Mouse (Mus musculus) cerebellum, adult (tissue): Measurements from ENCODE around the gene Ugt1a6b.

Experiments
- ATAC-seq: cut with Nextera tagmentation; 2 replicates; pipeline ENCODE4 v1.9.2; 2017; ENCODE audit warnings: mild to moderate bottlenecking, moderate library complexity, mixed read lengths; ENCODE audit not compliant: insufficient number of reproducible peaks, low FRiP score, low TSS enrichment

Ugt1a6b gene

GRCm38 (mm10) chr1:88257681-88258080 is 154.6 kb downstream of the Ugt1a6b start:
- ATAC-seq = no peak

GRCm38 (mm10) chr1:88258361-88258760 is 155.3 kb downstream of the Ugt1a6b start:
- ATAC-seq = no peak

- ATAC-seq = no peak
Observed at GRCm38 (mm10) chr1:88258881-88259642, 156.0 kb downstream of the Ugt1a6b start.

GRCm38 (mm10) chr1:88259643-88260024 is 156.6 kb downstream of the Ugt1a6b start:
- no peak for ATAC-seq

GRCm38 (mm10) chr1:88260114-88260513 is 157.1 kb downstream of the Ugt1a6b start:
- no peak for ATAC-seq

GRCm38 (mm10) chr1:88260604-88261377 is 157.7 kb downstream of the Ugt1a6b start:
- ATAC-seq = no peak

GRCm38 (mm10) chr1:88261706-88262105 is 158.7 kb downstream of the Ugt1a6b start:
- no peak for ATAC-seq

GRCm38 (mm10) chr1:88262255-88262654 is 159.2 kb downstream of the Ugt1a6b start:
- no peak for ATAC-seq

- no peak for ATAC-seq
Observed at GRCm38 (mm10) chr1:88262961-88263360, 159.9 kb downstream of the Ugt1a6b start.

- no peak for ATAC-seq
Observed at GRCm38 (mm10) chr1:88263778-88264177, 160.7 kb downstream of the Ugt1a6b start.

GRCm38 (mm10) chr1:88264237-88264868 is 161.3 kb downstream of the Ugt1a6b start:
- ATAC-seq = no peak

- ATAC-seq = no peak
Observed at GRCm38 (mm10) chr1:88264869-88265240, 161.8 kb downstream of the Ugt1a6b start.

GRCm38 (mm10) chr1:88266123-88266522 is 163.1 kb downstream of the Ugt1a6b start:
- no peak for ATAC-seq

GRCm38 (mm10) chr1:88267489-88267888 is 164.4 kb downstream of the Ugt1a6b start:
- no peak for ATAC-seq

GRCm38 (mm10) chr1:88268070-88268469 is 165.0 kb downstream of the Ugt1a6b start:
- no peak for ATAC-seq
